Mouse (Mus musculus) small intestine, adult 2 months (tissue): Measurements from ENCODE around the gene Zfp1.

ENCODE experiments used
- CTCF ChIP-seq: fragments of 200-500 bp; IDR thresholded peaks from 2 replicates; pipeline ENCODE4 v1.5.1; 2012; ENCODE audit warnings: low read depth, mild to moderate bottlenecking, control low read depth, inconsistent platforms, low read length, moderate library complexity, mixed read lengths; ENCODE audit not compliant: insufficient replicate concordance, insufficient read length; ENCODE audit errors: extremely low read depth
- POLR2A ChIP-seq: fragments of 200-500 bp; IDR thresholded peaks from 2 replicates; pipeline ENCODE4 v1.6.1; 2012; ENCODE audit warnings: low read depth, mild to moderate bottlenecking, control low read depth, inconsistent platforms, low read length, moderate library complexity

DNA sequence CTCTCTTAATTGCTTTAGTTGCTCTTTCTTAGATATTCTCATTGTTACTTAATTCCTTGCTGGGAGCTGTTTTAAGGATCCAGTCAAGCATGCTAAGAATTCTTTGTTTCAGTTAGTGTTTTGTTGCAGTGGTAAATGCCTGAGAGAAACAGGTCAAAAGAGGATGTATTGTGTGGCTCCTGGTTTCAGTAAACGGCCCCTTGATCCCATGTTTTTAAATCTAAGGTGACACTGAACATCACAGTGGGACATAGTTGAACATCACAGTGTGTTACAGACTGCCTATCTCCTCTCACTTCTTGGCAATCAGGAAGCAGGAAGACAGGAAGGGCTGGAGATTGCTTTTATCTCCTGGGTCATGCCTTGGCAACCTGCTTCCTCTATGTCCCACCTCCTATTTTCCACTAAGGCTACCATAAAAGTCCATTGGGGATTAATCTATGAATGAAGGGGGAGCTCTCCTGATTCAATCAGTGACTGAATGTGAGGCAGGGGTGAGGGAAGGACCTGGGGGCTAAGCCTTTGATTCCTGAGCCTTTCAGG lies 14.2 kb downstream of the Zfp1 start:
- TF ChIP-seq CTCF = no peak
- no peak for TF ChIP-seq POLR2A
